Mouse (Mus musculus): ENCODE data around the gene Olfr147. TPM values are rescaled to one million over a fixed set of nuclear protein-coding genes. Genes with fewer than 3 reads are reported as not detected.
"Not testable (repeated sequence)": the region's sequence is repeated elsewhere in the genome, so short reads cannot be mapped to it uniquely, and the experiment has no call there.

The Olfr147 gene
- total RNA-seq (2022) = not detected

- DNase-seq (ENCODE audit: low spot score in 2 of 2) = no peak
These were observed at the start of gene Olfr147 for GRCm38 (mm10) chr9:38401398-38401797. Gene Olfr147 (plus strand): TSS chr9:38401698.

GRCm38 (mm10) chr9:38366596-38366995 lies 34.9 kb upstream of the Olfr147 start, which contains the start of gene Olfr250:
Gene Olfr250 (plus strand): TSS chr9:38366896.
- DNase-seq (ENCODE audit: low spot score in 2 of 2) = no peak

- no peak for DNase-seq (ENCODE audit: low spot score in 2 of 2)
These were observed 24.7 kb upstream of the Olfr147 start, which contains the start of gene Olfr251 for GRCm38 (mm10) chr9:38376786-38377185. Gene Olfr251 (plus strand): TSS chr9:38377086.

- DNase-seq (ENCODE audit: low spot score in 2 of 2) = not testable (repeated sequence)
These were observed 6.0 kb downstream of the Olfr147 start for GRCm38 (mm10) chr9:38407502-38407901.

- not testable (repeated sequence) for DNase-seq (ENCODE audit: low spot score in 2 of 2)
These were observed 12.0 kb downstream of the Olfr147 start for GRCm38 (mm10) chr9:38413502-38413901.

- no peak for DNase-seq (ENCODE audit: low spot score in 2 of 2)
These were observed 22.3 kb downstream of the Olfr147 start for GRCm38 (mm10) chr9:38423801-38424200.

GRCm38 (mm10) chr9:38427026-38427425 lies 25.5 kb downstream of the Olfr147 start:
- DNase-seq (ENCODE audit: low spot score in 2 of 2) = no peak

GRCm38 (mm10) chr9:38429155-38429554 lies 27.7 kb downstream of the Olfr147 start, which contains the start of gene Olfr901:
Gene Olfr901 (plus strand): TSS chr9:38429455.
- DNase-seq (ENCODE audit: low spot score in 2 of 2) = no peak

GRCm38 (mm10) chr9:38447352-38447751 lies 45.9 kb downstream of the Olfr147 start, which contains the start of gene Olfr902:
Gene Olfr902 (plus strand): TSS chr9:38447652.
- no peak for DNase-seq (ENCODE audit: low spot score in 2 of 2)

Other genes with a start within 250 kb of the Olfr147 start
- gene Olfr891, start 220.9 kb upstream of the Olfr147 start, total RNA-seq (2022) = not detected
- not detected for gene Olfr893, start 193.3 kb upstream of the Olfr147 start, total RNA-seq (2022)
- gene Olfr894, start 183.6 kb upstream of the Olfr147 start, total RNA-seq (2022) = not detected
- gene Olfr143, start 148.9 kb upstream of the Olfr147 start, total RNA-seq (2022) = not detected
- gene Olfr895, start 133.8 kb upstream of the Olfr147 start, total RNA-seq (2022) = not detected
- gene Olfr896-ps1, start 110.6 kb upstream of the Olfr147 start, total RNA-seq (2022) = not detected
- gene Olfr25, start 72.6 kb upstream of the Olfr147 start, total RNA-seq (2022) = not detected
- gene Olfr898, start 53.3 kb upstream of the Olfr147 start, total RNA-seq (2022) = not detected
- gene Olfr250, start 34.8 kb upstream of the Olfr147 start, total RNA-seq (2022) = not detected
- not detected for gene Olfr251, start 24.6 kb upstream of the Olfr147 start, total RNA-seq (2022)
- not detected for gene Olfr901, start 27.8 kb downstream of the Olfr147 start, total RNA-seq (2022)
- not detected for gene Olfr902, start 46.0 kb downstream of the Olfr147 start, total RNA-seq (2022)
- gene Olfr904, start 61.4 kb downstream of the Olfr147 start, total RNA-seq (2022) = not detected
- gene Olfr905, start 69.4 kb downstream of the Olfr147 start, total RNA-seq (2022) = not detected
- not detected for gene Olfr906, start 85.4 kb downstream of the Olfr147 start, total RNA-seq (2022)
- not detected for gene Olfr907, start 94.1 kb downstream of the Olfr147 start, total RNA-seq (2022)
- gene Olfr911-ps1, start 119.9 kb downstream of the Olfr147 start, total RNA-seq (2022) = not detected
- not detected for gene Olfr910, start 136.2 kb downstream of the Olfr147 start, total RNA-seq (2022)
- gene Olfr912, start 178.5 kb downstream of the Olfr147 start, total RNA-seq (2022) = not detected
- gene Olfr913, start 191.1 kb downstream of the Olfr147 start, total RNA-seq (2022) = not detected
- gene Olfr914, start 203.4 kb downstream of the Olfr147 start, total RNA-seq (2022) = not detected

Measured in left cerebral cortex, adult 8-10 months (tissue).